ENCODE assay signal across 14 mouse cellular contexts in the genomic region with DNA sequence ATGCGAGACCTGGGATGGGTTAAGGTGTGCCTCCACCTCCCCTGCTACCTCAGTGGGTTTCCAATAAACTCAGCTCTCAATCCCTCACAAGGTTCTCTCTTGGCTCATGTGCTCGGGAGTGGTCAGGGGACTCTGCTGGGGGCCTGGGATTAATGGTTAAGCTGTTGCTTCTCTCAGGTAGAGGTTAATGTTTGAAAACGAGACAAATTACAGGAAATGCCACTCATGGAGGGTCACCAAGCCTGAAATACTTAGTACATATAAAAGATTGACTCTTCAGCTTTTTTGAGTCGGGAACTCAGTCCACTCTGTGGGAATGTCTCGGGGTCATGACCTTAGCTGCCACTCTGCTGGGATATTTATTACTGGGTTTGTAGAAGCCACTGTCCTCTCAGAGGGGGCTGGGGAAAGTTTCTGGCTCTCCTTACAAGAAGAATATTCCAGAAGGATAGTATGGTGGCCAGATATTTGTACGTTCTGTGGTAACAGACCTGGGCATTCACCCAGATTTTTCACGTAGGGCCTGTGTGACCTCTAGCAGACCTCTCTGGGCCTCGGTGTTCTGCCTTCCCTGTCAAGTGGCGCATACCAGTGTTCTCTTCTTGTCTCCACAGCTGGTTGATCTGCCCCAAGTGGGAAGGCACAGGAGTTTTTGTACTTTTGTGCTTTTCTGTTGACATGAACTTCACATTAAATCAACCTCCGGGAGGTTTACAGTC. TPM values are rescaled to one million over a fixed set of nuclear protein-coding genes. Genes with fewer than 3 reads are reported as not detected.
DNase-seq lines count a peak whose midpoint lies in the region; ATAC-seq and TF ChIP-seq lines count a peak whose summit lies in the region.
"Had no signal": no experiment of that assay in that cellular context is flagged by ENCODE, and none has a peak within 500 bp of the region (broad histone marks: within the 10 kb centered on the region; RNA-seq: fewer than 3 reads in every experiment).

No protein-coding gene starts in this region.

- H3K79me2 ChIP-seq in liver, adult 2 months (ENCODE audit: control insufficient read depth, insufficient read depth, low read length) = no peaks in the 10 kb centered on the region

- H3K27ac ChIP-seq in liver, adult 2 months (replicated peaks; ENCODE audit: insufficient read depth, low read depth, low read length) = no peak overlapping the region
- no peak overlapping the region for H3K27ac ChIP-seq in intestine, embryonic 15.5 days
- no peak overlapping the region for H3K27ac ChIP-seq in cerebellum, adult 2 months (ENCODE audit: insufficient read depth, low read length)
- H3K27ac ChIP-seq: embryonic facial prominence, embryonic 12.5 days; forebrain, embryonic 12.5 days; left cerebral cortex, adult 2 months had no signal

- 38% methylated on average over 10 of the region's 10 CpGs for WGBS in liver, adult 2 months
- 36% methylated on average over 10 of the region's 10 CpGs for WGBS in intestine, embryonic 15.5 days
- WGBS in cerebellum, adult 2 months = 82% methylated on average over 10 of the region's 10 CpGs

- peaks cover 2% of the 10 kb centered on the region for H3K4me1 ChIP-seq in liver, adult 2 months (ENCODE audit: control insufficient read depth, insufficient read depth, low read length)
- H3K4me1 ChIP-seq in intestine, embryonic 15.5 days (replicated peaks) = peaks cover 8% of the 10 kb centered on the region
- peaks cover 22% of the 10 kb centered on the region for H3K4me1 ChIP-seq in cerebellum, adult 2 months (ENCODE audit: control insufficient read depth, insufficient read depth, low read length)
- H3K4me1 ChIP-seq: embryonic facial prominence, embryonic 12.5 days; forebrain, embryonic 12.5 days; megakaryocyte, embryonic 14.5 days had no signal

- H3K9me3 ChIP-seq in intestine, embryonic 15.5 days = no peaks in the 10 kb centered on the region
- H3K9me3 ChIP-seq: embryonic facial prominence, embryonic 12.5 days; forebrain, embryonic 12.5 days; megakaryocyte, embryonic 14.5 days had no signal

- no peak for TF ChIP-seq CTCF in liver, adult 2 months (IDR thresholded peaks at IDR 0.05; ENCODE audit: low read depth, low read length)
- no peak for TF ChIP-seq CTCF in cerebellum, adult 2 months (IDR thresholded peaks at IDR 0.05; ENCODE audit: borderline replicate concordance, insufficient read depth, low read depth, low read length)

- H3K9ac ChIP-seq in liver, adult 2 months (ENCODE audit: low read depth, low read length) = no peak overlapping the region
- H3K9ac ChIP-seq in intestine, embryonic 15.5 days = no peak overlapping the region
- H3K9ac ChIP-seq: embryonic facial prominence, embryonic 12.5 days; forebrain, embryonic 12.5 days had no signal

- DNase-seq in liver, adult 2 months (ENCODE audit: extremely low read depth, low read depth, low spot score) = peak; percentile 66
- DNase-seq in liver = no peak
- peak; percentile 71 for DNase-seq in kidney, postnatal 10 days
- no peak for DNase-seq in cerebellum, adult 2 months
- no peak for DNase-seq in cerebellum, postnatal 14 days
- DNase-seq in ovary, adult 18-20 months (ENCODE audit: low spot score) = no peak
- DNase-seq: gastrocnemius, postnatal 36 days; lung, adult 18-20 months had no signal

- H3K4me2 ChIP-seq in intestine, embryonic 15.5 days (replicated peaks) = no peak overlapping the region
- H3K4me2 ChIP-seq: embryonic facial prominence, embryonic 12.5 days; forebrain, embryonic 12.5 days had no signal

- ATAC-seq in intestine, embryonic 15.5 days = peak; percentile 60

- no peaks in the 10 kb centered on the region for H3K27me3 ChIP-seq in liver, adult 2 months (ENCODE audit: control insufficient read depth, insufficient read depth, low read length)
- H3K27me3 ChIP-seq in intestine, embryonic 15.5 days (replicated peaks) = no peaks in the 10 kb centered on the region
- H3K27me3 ChIP-seq in cerebellum, adult 2 months (ENCODE audit: control insufficient read depth, insufficient read depth, low read length) = no peaks in the 10 kb centered on the region
- H3K27me3 ChIP-seq: embryonic facial prominence, embryonic 12.5 days; forebrain, embryonic 12.5 days had no signal

- H3K4me3 ChIP-seq in liver, adult 2 months (ENCODE audit: insufficient read depth, low read depth, low read length) = no peak overlapping the region
- H3K4me3 ChIP-seq in intestine, embryonic 15.5 days (replicated peaks) = no peak overlapping the region
- no peak overlapping the region for H3K4me3 ChIP-seq in cerebellum, adult 2 months (replicated peaks; ENCODE audit: insufficient read depth, low read depth, low read length)
- H3K4me3 ChIP-seq: embryonic facial prominence, embryonic 12.5 days; forebrain, embryonic 12.5 days; left cerebral cortex, adult 2 months; megakaryocyte, embryonic 14.5 days; myocyte had no signal

- no peaks in the 10 kb centered on the region for H3K36me3 ChIP-seq in liver, adult 2 months (ENCODE audit: control insufficient read depth, insufficient read depth, low read length)
- H3K36me3 ChIP-seq in intestine, embryonic 15.5 days = no peaks in the 10 kb centered on the region
- H3K36me3 ChIP-seq: embryonic facial prominence, embryonic 12.5 days; forebrain, embryonic 12.5 days had no signal

- no peak for TF ChIP-seq POLR2A in liver, adult 2 months (IDR thresholded peaks at IDR 0.05; ENCODE audit: extremely low read depth, insufficient read depth, low read length)
- no peak for TF ChIP-seq POLR2A in cerebellum, adult 2 months (IDR thresholded peaks at IDR 0.05; ENCODE audit: borderline replicate concordance, insufficient read depth, low read length)

RNA-seq across cellular contexts. Expression of a gene that starts 17.8 kb away (rescaled TPM):
- total RNA-seq in liver, adult 2 months (2014; rRNA removed) = not detected in 2 replicates
- 0.04 TPM in 1 of 2 replicates, not detected in the other for polyA plus RNA-seq in liver, adult 2 months (2012; rRNA removed)
- polyA plus RNA-seq in intestine, embryonic 15.5 days (2015; fragmentation: Nextera tagmentation; extraction: Ambion mirVana) = 0.72 and 0.90 TPM in 2 replicates
- polyA plus RNA-seq in cerebellum, adult 2 months (2012; rRNA removed) = 0.19 and 0.25 TPM in 2 replicates

RNA-seq across cellular contexts. Expression of a gene that starts 27.5 kb away (rescaled TPM):
- not detected in 2 replicates for total RNA-seq in liver, adult 2 months (2014; rRNA removed)
- not detected in 2 replicates for polyA plus RNA-seq in liver, adult 2 months (2012; rRNA removed)
- polyA plus RNA-seq in intestine, embryonic 15.5 days (2015; fragmentation: Nextera tagmentation; extraction: Ambion mirVana) = not detected in 2 replicates
- 0.08 and 0.14 TPM in 2 replicates for polyA plus RNA-seq in cerebellum, adult 2 months (2012; rRNA removed)
- total RNA-seq: gastrocnemius, postnatal 36 days had no signal
- polyA plus RNA-seq: forebrain, embryonic 12.5 days; myocyte had no signal

RNA-seq across cellular contexts. Expression of a gene that starts 49.4 kb away (rescaled TPM):
- 64.9 and 96.5 TPM in 2 replicates for total RNA-seq in liver, adult 2 months (2014; rRNA removed)
- 172 and 299 TPM in 2 replicates for polyA plus RNA-seq in liver, adult 2 months (2012; rRNA removed)
- 51.3 and 66.1 TPM in 2 replicates for polyA plus RNA-seq in intestine, embryonic 15.5 days (2015; fragmentation: Nextera tagmentation; extraction: Ambion mirVana)
- polyA plus RNA-seq in cerebellum, adult 2 months (2012; rRNA removed) = 1.3 and 2.2 TPM in 2 replicates

Comparison
In these comparisons a context has a peak if more than half of its experiments do, and no peak if none do; other contexts are left out.
1. DNase-seq: peak in liver, adult 2 months (single experiment) and kidney, postnatal 10 days (single experiment); none in liver (single experiment), cerebellum, adult 2 months (0 of 2), cerebellum, postnatal 14 days (0 of 2) and ovary, adult 18-20 months (single experiment).
2. RNA of a gene that starts 49.4 kb away (polyA plus RNA-seq): 172 to 299 TPM in liver, adult 2 months and 51.3 to 66.1 TPM in intestine, embryonic 15.5 days; 1.3 to 2.2 TPM in cerebellum, adult 2 months; every median in the first group is over 10 times any median in the second.